Mouse (Mus musculus): ENCODE results near the gene Zfp775. TPM values are rescaled to one million over a fixed set of nuclear protein-coding genes. Genes with fewer than 3 reads are reported as not detected.

Gene Zfp775
- total RNA-seq, 2 experiments from 2014 or later: 5.8 to 5.9 TPM

DNA sequence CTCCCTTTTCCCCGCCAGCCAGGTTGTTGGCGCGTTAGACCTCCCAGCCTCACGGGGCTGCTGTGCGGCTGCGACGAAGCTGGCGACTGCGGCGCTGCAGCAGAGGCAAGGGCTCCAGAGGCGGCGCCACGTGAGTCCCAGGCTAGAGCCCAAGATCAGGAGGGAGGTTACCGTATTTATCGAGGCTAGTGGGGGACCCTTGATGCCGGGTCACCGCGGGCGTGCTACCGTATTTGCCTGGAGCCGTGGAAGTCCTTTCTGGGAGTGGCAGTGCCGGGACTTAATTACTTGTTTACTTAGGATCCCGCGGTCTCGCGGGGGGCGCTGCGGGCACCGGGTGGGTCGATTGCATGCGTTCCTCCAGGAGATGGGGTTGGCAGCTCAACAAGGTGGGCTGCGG is 25.1 kb downstream of the Zfp775 start:
- peak; percentile 52 to 60 for DNase-seq
- intact Hi-C loops (cut with DNase I): loop anchor here (2.0 kb wide), 1 partner anchor 24 kb away; the partner anchor contains the start of gene Zfp775

DNA sequence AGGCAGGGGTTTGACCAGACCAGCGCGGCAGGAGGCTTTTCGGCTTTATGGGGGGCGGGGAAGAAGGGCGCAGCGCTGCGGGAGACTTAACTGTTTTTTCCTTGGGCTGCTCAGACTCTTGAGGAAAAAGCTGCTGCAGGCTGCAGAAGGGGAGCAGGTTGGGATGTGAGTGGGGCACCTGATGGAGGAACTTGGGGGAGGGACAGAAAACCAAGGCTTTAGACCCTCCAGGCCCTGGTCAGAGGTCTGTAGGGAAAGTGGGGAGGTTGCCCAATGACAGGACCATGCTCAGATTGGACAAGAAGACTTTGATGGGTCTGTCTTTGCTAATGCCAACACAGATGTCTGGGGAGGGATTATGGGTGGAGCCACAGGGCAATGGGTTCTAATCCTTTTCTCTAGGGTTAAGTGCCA is 25.7 kb downstream of the Zfp775 start:
- DNase-seq: no peak
- intact Hi-C loops (cut with DNase I): loop anchor here (2.0 kb wide), 1 partner anchor 25 kb away; the partner anchor contains the start of gene Zfp775

DNA sequence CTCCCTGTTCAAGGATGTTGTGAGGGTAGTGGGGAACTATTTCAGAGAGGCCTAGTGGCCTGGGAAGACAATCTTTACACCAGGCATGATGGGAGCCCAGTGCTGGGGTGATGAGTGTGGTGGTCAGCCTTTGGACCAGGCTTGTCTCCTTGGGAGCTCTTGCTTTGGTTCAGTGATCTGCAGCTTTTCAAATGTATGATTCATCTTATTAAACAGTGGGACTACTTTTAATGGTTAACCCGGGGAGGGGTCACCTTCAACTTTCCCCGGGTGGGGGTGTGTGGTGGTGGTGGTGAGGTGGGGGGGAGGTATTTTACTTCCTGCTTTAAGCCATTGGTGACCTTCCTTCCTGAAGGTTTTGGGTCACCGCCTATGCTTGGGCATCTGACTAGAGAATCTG is 26.5 kb downstream of the Zfp775 start:
- intact Hi-C loops (cut with DNase I): no loop called here
- no peak for DNase-seq

DNA sequence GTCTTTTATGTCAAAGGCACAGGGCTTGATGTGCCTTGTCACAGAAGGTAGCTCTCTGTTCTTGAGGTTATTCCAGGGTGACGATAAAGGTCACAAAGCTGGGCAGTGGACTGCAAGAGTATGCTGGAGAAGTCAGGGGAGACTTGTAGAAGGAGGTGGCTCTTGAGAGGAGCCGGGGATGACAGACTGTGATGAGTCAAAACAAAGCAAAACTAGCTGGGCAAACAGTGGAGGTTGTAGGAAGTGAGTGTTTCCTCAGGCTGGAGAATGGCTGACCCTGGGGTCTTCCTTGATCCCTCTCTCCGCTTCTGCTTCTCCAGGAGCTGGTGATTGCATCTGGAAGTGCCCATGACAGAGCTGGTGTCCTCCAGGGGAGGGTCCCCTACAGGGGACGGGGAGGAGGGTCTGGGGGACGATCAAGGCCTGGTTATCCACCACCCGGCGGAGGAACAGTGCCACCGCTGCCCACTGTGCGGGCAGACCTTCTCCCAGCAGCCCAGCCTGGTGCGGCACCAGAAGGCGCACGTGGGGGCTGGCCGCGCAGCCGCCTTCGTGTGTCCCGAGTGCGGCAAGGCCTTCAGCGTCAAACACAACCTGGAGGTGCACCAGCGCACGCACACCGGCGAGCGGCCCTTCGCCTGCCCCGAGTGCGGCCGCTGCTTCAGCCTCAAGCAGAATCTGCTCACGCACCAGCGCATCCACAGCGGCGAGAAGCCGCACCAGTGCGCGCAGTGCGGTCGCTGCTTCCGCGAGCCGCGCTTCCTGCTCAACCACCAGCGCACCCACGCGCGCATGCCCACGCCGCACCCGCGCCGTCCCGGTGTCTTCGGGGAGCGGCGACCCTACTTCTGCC is 27.2 kb downstream of the Zfp775 start:
- peak in 1 of 2 experiments; percentile 14 for DNase-seq
- intact Hi-C loops (cut with DNase I): no loop called here

DNA sequence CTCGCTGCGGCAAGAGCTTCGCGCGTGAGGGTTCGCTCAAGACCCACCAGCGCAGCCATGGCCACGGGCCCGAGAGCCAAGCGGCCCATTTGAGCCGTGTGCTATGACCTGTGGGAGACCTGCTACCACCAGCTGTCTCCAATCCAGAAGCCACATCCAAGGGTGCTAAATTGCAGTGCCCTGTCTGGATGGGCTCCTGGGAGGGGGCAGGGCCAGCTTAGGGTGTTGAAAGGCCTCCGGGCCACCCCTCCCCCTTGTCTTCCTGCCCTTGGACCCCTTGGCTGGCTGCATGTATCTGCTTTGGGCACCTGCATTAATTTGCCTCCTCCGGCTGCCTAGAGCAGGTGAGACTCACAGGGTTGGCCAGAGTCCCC is 27.8 kb downstream of the Zfp775 start:
- intact Hi-C loops (cut with DNase I): no loop called here
- DNase-seq: no peak

DNA sequence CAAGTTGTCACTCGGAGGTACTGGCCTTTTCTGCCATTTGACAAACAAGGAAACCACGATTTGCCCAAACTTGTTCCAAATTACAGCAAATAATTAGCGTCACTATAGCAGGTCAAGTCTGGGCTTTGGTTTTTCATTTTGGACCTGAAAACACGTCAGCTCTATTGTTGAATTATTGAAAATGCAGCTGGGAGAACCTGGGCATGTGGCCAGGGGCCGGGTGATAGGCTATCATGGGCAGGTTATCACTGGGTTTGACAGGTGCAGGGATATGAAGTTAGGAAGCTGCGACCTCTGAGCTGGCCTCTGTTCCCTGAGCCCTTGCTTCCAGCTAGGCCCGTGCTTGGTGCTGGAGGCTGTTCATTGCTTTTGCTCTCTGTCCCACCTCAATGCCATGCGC is 29.0 kb downstream of the Zfp775 start:
- no peak for DNase-seq
- intact Hi-C loops (cut with DNase I): no loop called here

DNA sequence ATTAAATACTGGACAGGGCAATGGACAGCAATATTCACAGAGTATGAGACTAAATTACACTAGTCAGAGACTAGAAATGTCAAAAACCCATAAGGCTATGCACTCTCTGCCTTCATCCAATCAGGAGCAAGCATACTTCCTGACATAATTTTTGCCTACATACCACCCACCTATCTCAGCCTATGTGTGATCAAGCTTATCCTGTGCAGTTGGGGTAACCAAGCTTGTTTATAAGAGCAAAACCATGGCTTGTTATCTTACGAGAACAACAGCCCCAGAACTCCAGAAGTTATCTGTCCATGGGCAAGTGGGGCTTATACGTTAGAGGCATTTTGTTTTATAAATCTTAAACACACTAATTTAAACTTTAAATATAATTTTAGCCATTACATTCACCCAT is 33.2 kb downstream of the Zfp775 start:
- intact Hi-C loops (cut with DNase I): no loop called here
- no peak for DNase-seq

DNA sequence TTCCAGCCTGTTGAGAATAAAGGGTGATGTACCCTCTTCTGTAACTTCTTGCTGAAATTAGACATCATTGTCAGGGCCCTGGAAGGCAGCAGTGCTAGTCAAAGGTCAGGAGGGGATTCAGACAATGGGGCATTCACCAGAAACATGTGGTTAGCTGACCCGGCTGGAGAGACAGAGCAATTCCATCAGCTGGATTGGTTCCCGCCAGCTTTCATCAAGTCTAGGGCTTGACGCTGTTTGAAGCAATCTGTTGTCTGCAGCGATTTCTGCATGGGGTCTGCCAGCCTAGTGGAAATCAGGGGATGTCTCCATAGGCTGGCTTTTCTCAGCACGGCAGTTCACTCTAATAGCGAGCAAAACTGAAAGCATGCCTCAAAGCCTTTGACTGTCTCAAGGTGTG is 34.7 kb downstream of the Zfp775 start:
- peak; percentile 52 to 71 for DNase-seq
- intact Hi-C loops (cut with DNase I): no loop called here

DNA sequence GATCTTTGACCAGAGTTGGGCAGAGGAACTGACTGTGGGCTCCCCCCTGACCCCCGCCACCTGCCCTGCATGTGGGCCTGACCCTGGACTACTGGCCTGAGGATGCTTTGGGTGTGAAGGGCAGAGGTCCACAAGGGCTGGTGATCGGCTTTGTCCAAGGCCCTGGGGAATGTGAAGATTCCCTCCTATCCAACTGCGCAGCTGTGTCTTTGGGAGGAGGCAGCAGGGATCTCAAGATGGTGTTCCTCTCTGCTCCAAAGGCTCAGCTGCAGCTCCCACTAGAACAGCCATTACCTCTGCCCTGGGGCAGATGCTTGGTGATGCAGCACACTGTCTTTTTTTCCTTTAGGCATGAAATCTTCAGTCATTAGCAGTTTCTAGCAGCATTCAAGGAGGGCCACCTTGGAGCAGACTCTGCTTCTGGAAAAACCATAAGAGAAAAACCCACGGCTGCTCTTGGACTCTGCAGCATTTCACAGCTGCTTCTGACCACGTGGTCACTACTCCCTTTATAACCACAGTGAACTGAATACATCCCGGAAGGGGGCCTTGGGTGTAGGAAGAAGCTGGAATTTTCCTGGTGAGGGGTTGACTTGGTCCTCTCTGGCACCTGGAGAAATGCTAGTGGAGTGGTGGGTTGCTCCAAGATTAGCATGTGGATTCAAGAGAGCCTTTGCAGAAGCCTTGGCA is 36.1 kb downstream of the Zfp775 start:
- intact Hi-C loops (cut with DNase I): no loop called here
- DNase-seq: no peak

DNA sequence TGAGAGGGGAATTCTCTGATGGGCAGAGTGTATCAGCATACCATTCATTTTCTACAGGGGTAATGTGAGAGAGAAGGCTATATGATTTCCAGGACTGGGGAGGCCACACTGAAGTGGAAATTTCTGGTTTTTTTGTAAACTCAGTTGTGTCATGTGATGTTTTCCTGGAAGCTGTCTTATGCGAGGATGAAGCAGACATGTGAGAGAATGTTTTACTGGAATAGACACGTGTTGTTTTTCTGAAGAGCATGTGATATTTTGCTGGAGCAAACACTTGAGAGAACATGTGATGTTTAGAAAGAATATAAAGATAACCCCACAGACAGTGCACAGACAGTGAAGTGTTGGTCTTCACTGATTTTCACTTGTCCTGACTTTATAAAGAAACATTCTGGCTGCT is 36.7 kb downstream of the Zfp775 start:
- intact Hi-C loops (cut with DNase I): no loop called here
- no peak for DNase-seq

DNA sequence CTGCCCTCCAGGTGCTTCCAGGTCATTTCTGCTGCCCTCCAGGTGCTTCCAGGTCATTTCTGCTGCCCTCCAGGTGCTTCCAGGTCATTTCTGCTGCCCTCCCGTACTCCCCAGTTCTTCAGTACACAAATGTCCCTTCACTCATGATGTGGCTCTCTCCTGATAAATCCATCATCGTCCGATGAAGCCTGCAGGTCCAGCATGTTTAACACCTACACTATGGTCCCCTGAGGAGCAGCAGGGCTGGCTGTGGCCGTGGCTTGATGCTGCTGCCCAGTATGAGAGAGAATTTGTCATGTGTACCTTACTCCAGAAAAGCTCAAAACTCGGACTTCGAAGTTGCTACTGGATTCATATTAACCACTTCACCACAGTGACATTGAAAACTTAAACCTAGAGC is 39.5 kb downstream of the Zfp775 start:
- intact Hi-C loops (cut with DNase I): loop anchor here (2.0 kb wide), 1 partner anchor 59 kb away; no protein-coding TSS in a partner anchor
- no peak for DNase-seq

DNA sequence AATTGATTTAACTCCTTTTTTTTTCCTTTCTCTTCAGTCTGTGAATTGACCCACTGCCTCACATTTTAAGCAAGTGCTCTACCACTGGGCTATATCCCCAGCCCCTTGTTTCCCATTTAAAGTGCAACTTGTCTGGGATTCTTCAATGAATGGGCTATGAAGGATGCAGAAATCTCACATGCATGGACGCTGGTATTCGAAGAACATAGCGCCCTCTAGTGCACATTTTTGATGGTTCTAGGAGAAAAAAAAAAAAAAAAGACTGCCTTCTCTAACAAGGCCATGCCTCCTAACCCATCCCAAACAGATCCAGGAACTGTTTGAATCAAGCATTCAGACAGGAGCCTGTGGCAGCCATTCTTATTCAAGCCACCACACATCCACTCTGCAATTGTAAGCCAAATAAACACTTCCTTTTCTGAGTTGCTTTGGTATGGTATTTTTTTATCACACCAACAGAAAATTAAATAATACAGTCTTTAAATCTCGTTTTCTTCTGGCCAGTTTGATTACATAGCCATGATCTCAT is 41.0 kb downstream of the Zfp775 start:
- intact Hi-C loops (cut with DNase I): loop anchor here (1.0 to 2.0 kb wide), 2 partner anchors 104 to 465 kb away; no protein-coding TSS in a partner anchor
- DNase-seq: peak; percentile 43 to 74

DNA sequence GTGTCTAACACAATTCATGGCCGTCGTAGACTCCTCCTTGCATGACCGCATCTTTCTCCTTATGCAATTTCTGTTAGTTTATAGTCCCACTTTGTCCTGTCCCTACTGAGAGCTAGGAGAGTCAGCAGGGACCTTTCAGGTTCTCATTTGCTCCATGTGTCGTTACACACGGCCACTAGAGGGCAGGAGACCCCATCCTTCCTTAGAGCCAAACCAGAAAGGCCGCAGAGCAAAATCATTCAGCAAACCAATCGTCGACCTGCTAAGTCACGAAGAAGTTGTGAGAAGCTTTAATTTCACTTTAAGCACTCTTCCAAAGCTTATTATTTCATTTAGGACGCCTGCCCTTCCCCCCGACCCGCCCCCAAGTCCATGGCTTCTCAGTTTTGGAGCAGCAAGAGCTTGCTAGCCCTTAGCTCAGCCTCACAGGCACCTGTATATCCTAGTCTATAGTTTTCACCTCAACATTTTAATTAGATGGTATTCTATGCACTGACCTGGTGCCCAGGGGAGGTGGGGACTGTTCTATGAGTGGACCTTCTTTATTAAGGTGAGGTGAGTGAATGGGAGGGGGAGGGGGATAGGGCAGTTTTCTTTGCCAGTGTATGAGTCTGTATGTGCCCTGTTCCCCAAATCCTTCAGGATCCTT is 43.9 kb downstream of the Zfp775 start:
- peak; percentile 79 to 85 for DNase-seq
- intact Hi-C loops (cut with DNase I): loop anchor here (1.0 to 5.0 kb wide), 5 partner anchors 37 to 312 kb away; partner anchors contain the start of gene Gimap4

DNA sequence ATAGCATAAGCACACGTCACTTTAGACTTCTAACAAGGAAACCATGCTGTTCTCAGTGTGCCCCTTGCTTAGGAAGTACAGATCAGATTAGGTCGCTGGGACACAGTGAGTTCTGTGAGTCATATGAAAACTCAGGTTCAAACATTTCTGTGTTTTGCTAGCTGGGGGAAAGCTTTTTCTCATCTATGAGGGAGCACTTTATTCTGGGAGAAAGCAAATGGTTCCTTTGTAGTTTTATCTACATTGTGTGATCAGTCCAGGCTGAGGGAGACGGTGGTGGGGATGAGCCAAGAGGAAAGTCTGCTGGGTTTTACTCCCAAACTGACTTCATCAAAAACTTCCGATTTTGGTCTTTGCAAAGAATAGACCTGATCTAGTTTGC is 44.4 kb downstream of the Zfp775 start:
- DNase-seq: no peak
- intact Hi-C loops (cut with DNase I): loop anchor here (2.0 to 5.0 kb wide), 4 partner anchors 36 to 311 kb away; partner anchors contain the start of gene Gimap4

DNA sequence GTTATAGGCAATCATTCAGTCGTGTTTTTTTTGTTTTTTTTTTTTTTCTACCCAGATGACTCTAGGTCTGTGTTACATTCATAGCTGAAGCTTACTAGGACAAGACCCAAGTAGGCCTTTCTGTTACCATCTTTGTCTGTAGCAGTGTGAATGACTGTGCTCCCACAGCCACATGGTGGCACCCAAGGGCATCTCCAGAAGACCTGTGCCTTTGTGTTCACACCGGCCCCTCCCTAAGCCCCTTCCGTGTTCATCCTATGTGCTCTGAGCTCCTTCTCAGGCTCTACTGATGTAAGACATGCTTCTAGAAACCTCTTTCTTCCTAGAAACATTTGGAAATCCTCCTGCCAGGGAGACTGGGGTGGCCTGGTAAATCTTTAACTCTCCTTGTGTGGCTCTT is 45.1 kb downstream of the Zfp775 start, which contains the start of gene Gimap8:
Gimap8 (plus strand) TSS at position 240 of the 400 bp plus-strand sequence.
- peak; percentile 65 to 71 for DNase-seq
- intact Hi-C loops (cut with DNase I): loop anchor here (1.0 to 5.0 kb wide), 5 partner anchors 35 to 310 kb away; partner anchors contain the start of genes Gimap4 and Gimap5

DNA sequence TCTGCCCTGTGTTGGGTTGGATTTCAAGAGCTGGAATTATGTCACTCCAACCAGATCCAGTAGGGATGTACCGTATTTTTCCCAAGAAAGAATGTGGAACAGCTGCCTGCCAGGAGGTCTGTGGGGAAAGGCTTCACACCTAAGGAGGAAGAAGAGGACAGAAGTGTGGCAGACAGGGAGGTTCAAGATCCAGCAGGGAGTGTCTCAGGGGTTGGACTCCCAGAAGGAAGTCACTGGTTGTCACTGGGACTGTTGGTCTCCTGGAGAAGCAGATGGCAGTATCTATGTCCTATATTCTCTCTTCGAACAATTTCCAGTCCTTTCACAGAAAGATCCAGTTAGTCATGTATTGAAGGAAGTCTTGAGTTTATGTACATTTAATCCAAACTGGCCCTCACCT is 45.7 kb downstream of the Zfp775 start:
- intact Hi-C loops (cut with DNase I): loop anchor here (1.0 to 5.0 kb wide), 5 partner anchors 35 to 310 kb away; partner anchors contain the start of genes Gimap4 and Gimap5
- no peak for DNase-seq

DNA sequence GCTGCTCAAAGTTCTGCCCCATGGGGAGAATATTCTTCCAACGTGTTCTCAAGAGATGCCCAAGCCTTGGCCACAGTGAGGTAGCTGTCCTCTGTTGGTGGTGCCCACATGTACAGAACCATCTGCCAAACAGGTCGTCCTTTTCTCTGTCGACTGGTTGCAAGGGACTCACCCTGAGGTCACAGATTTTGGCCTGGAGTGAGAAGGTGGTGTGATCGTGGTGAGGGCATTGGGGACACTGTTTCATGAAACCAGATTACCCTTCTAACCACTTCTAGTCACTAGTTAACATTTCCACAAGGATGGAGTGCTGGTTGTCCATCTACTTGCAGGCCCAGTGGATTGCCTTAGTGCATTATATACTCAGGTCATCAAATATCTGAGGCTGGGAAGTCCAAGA is 46.9 kb downstream of the Zfp775 start:
- intact Hi-C loops (cut with DNase I): loop anchor here (5.0 kb wide), 3 partner anchors 34 to 309 kb away; partner anchors contain the start of gene Gimap4
- no peak for DNase-seq

DNA sequence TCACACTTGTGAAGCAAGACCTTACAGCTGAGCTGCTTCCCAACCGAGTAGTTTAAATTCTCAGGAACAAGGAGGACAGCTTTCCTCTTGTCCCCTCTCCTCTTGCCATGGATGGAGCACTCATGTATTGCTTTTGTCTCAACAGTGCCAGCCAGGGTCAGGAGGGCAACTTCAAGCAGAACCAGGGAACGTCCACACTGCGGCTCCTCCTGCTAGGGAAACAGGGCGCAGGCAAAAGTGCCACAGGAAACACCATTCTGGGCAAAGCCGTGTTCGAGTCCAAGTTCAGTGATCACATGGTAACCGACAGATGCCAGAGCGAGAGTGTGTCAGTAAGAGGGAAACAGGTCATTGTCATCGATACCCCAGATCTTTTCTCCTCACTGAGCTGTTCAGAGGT is 48.2 kb downstream of the Zfp775 start:
- no peak for DNase-seq

DNA sequence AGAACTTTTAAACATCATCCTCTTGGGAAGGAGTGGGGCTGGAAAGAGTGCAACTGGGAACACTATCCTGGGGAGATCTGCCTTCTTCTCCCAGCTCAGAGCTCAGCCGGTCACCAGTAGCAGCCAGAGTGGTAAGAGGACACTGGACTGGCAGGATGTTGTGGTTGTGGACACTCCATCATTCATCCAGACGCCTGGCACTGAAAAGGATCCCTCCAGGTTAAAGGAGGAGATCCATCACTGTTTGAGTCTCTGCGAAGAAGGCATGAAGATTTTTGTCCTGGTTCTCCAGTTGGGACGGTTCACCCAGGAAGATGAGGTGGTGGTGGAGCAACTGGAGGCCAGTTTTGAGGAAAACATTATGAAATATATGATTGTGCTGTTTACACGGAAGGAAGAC is 56.9 kb downstream of the Zfp775 start:
- intact Hi-C loops (cut with DNase I): loop anchor here (1.0 kb wide), 1 partner anchor 32 kb away; no protein-coding TSS in a partner anchor
- DNase-seq: no peak

More for the DNA sequence above, 48.2 kb downstream of the Zfp775 start:
- intact Hi-C loops (cut with DNase I): no loop called here

DNA sequence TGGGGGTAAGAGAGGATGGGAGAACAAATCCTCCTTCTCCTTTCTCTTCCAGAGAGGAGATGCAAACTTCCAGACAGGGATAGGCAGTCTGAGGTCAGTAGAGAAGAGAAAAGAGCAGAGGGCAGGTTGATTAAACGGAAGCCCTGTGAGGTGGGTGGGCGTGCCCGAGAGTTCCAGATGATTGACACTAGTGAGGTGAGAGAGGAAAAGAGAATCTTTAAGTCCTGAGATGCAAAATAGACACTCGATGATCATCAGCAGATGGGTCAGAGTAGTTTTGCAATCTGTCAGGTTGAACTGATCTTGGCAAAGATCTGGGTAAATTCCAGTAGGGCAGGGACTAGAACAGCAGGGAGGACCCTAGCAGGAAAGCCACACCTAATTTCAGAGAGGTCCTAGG is 62.9 kb downstream of the Zfp775 start:
- DNase-seq: no peak
- intact Hi-C loops (cut with DNase I): no loop called here

All from heart, postnatal 10 days (tissue).